Mouse (Mus musculus) cerebellum, adult 2 months (tissue): ENCODE measurements around the gene Rimkla.

ENCODE experiments used
- CTCF ChIP-seq: fragments of 200-500 bp; IDR thresholded peaks from 2 replicates; pipeline ENCODE4 v1.5.1; 2011; ENCODE audit warnings: low read depth, mild to moderate bottlenecking, control low read depth, low read length, moderate library complexity, borderline replicate concordance; ENCODE audit not compliant: insufficient read depth
- POLR2A ChIP-seq: fragments of 200-500 bp; IDR thresholded peaks from 2 replicates; pipeline ENCODE4 v1.6.1; 2011; ENCODE audit warnings: low read length, control low read depth, borderline replicate concordance; ENCODE audit not compliant: insufficient read depth

DNA sequence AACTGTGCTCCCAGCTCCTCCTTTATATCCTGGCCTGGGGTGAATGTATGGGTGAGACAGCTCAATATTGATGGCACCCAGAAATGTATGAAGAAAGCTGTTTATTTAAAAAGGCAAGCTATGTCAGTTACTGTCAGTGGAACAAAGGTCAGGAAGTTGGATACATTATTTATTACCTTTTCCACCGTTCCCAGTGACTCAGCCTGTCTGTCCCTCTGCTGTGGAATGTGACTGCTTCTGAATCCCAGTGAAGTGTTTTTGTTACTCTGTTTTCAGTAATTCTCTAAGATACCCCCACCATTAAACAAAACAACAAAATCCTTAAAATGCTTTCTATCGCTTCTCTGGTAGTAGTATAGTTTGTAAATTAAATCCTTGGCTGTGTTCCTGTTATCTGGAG is 66.8 kb downstream of the Rimkla start:
- no peak for TF ChIP-seq CTCF
- TF ChIP-seq POLR2A, result no peak
